Mouse (Mus musculus): ENCODE results near the gene Ankrd44. TPM values are rescaled to one million over a fixed set of nuclear protein-coding genes. Genes with fewer than 3 reads are reported as not detected.

Gene Ankrd44
- total and polyA plus RNA-seq, 3 experiments: 0.10 to 2.6 (median 1.5) TPM

DNA sequence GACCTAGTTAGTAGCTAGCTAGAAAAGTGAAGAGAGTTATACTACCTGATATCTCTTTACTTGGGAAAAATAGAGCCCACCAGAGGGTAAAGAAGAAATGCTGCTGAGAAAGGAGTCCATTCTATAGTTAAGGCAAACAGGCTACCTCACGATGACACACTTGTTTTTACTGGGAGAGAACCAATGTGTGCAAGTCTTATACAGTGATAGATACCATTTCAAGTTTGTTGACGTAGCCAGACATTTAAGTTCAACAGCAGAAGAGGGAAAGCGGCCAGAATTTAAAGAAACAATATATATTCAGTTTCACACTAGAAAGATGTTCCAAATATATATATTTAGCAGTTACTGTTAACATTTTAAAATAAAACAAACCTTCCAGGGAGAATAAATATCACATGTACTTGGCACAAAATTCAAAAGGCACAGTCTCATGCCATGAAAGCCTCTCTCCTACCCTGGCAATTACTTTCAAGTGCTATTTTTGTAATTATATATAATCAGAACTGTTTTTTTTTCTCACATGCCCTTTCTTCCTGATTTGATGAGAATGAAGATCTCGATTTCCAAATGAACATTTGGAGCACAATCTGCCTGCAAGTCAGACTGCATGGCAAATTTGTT lies 328.5 kb downstream of the Ankrd44 start:
- Histone ChIP-seq H3K9me3 (replicated peaks) (no peaks in the 10 kb centered on the region), H3K27me3 (ENCODE audit: insufficient read depth, low read length) (no peaks in the 10 kb centered on the region), H3K4me3 (ENCODE audit: low read depth, low read length) (no peak overlapping the region), H3K4me1 (ENCODE audit: insufficient read depth, low read depth, low read length) (no peaks in the 10 kb centered on the region), H3K36me3 (replicated peaks) (no peaks in the 10 kb centered on the region)
- no peak for TF ChIP-seq TAL1 (conservative IDR thresholded peaks at IDR 0.05; ENCODE audit: low read depth, low read length)
- TF ChIP-seq POLR2AphosphoS5 (IDR thresholded peaks at IDR 0.05; ENCODE audit: insufficient replicate concordance, low read depth, low read length): no peak
- TF ChIP-seq GATA2 (IDR thresholded peaks at IDR 0.05; ENCODE audit: borderline replicate concordance, low read depth, low read length): no peak
- TF ChIP-seq GATA1 (IDR thresholded peaks at IDR 0.05; ENCODE audit: borderline replicate concordance, low read length): no peak
- TF ChIP-seq CTCF (IDR thresholded peaks at IDR 0.05; ENCODE audit: low read depth, low read length): no peak
- no peak for ATAC-seq (ENCODE audit: extremely low read depth, insufficient number of reproducible peaks, low FRiP score, poor library complexity, severe bottlenecking)
- DNase-seq (ENCODE audit: low spot score): no peak

- TF ChIP-seq TAL1 (conservative IDR thresholded peaks at IDR 0.05; ENCODE audit: low read depth, low read length): no peak
- TF ChIP-seq CTCF (IDR thresholded peaks at IDR 0.05; ENCODE audit: low read depth, low read length): no peak
- TF ChIP-seq GATA1 (IDR thresholded peaks at IDR 0.05; ENCODE audit: borderline replicate concordance, low read length): no peak
- TF ChIP-seq GATA2 (IDR thresholded peaks at IDR 0.05; ENCODE audit: borderline replicate concordance, low read depth, low read length): no peak
- no peak for TF ChIP-seq POLR2AphosphoS5 (IDR thresholded peaks at IDR 0.05; ENCODE audit: insufficient replicate concordance, low read depth, low read length)
- no peak for ATAC-seq (ENCODE audit: extremely low read depth, insufficient number of reproducible peaks, low FRiP score, poor library complexity, severe bottlenecking)
Measured at GRCm38 (mm10) chr1:54596151-54596550, 330.0 kb downstream of the Ankrd44 start.

More at GRCm38 (mm10) chr1:54596151-54596550, 330.0 kb downstream of the Ankrd44 start:
- H3K4me3 ChIP-seq (ENCODE audit: low read depth, low read length): no peak overlapping the region
- no peaks in the 10 kb centered on the region for H3K4me1 ChIP-seq (ENCODE audit: insufficient read depth, low read depth, low read length)
- H3K27me3 ChIP-seq (ENCODE audit: insufficient read depth, low read length): no peaks in the 10 kb centered on the region
- DNase-seq (ENCODE audit: low spot score): no peak
- no peaks in the 10 kb centered on the region for H3K36me3 ChIP-seq (replicated peaks)
- H3K9me3 ChIP-seq (replicated peaks): no peaks in the 10 kb centered on the region

Other genes starting within 250 kb of the Ankrd44 start
- gene Sf3b1, start 101.1 kb upstream of the Ankrd44 start, total RNA-seq (2014; fragmentation: Nextera tagmentation): 522 and 578 TPM in 2 replicates
- gene Sf3b1, start 101.1 kb upstream of the Ankrd44 start, total RNA-seq (2017): 670 and 758 TPM in 2 replicates
- gene Sf3b1, start 101.1 kb upstream of the Ankrd44 start, polyA plus RNA-seq (2012): 31.8 and 35.3 TPM in 2 replicates
- gene Coq10b, start 126.4 kb upstream of the Ankrd44 start, total RNA-seq (2014; fragmentation: Nextera tagmentation): 29.8 and 50.3 TPM in 2 replicates
- gene Coq10b, start 126.4 kb upstream of the Ankrd44 start, total RNA-seq (2017): 36.2 and 48.2 TPM in 2 replicates
- gene Coq10b, start 126.4 kb upstream of the Ankrd44 start, polyA plus RNA-seq (2012): 3.6 and 4.7 TPM in 2 replicates
- gene Hspe1, start 161.7 kb upstream of the Ankrd44 start, total RNA-seq (2014; fragmentation: Nextera tagmentation): 166 and 187 TPM in 2 replicates
- gene Hspe1, start 161.7 kb upstream of the Ankrd44 start, total RNA-seq (2017): 638 and 797 TPM in 2 replicates
- gene Hspe1, start 161.7 kb upstream of the Ankrd44 start, polyA plus RNA-seq (2012): 121 and 163 TPM in 2 replicates
- 273 and 291 TPM in 2 replicates for gene Hspd1, start 161.9 kb upstream of the Ankrd44 start, total RNA-seq (2014; fragmentation: Nextera tagmentation)
- 690 and 812 TPM in 2 replicates for gene Hspd1, start 161.9 kb upstream of the Ankrd44 start, total RNA-seq (2017)
- gene Hspd1, start 161.9 kb upstream of the Ankrd44 start, polyA plus RNA-seq (2012): 89.2 and 116 TPM in 2 replicates
- gene Mob4, start 204.8 kb upstream of the Ankrd44 start, total RNA-seq (2014; fragmentation: Nextera tagmentation): 65.2 and 69.4 TPM in 2 replicates
- 98.7 and 124 TPM in 2 replicates for gene Mob4, start 204.8 kb upstream of the Ankrd44 start, total RNA-seq (2017)
- gene Mob4, start 204.8 kb upstream of the Ankrd44 start, polyA plus RNA-seq (2012): 7.7 TPM in 2 replicates

All from G1E (cell line).